Mouse (Mus musculus) embryonic fibroblast, embryonic 13.5 days (primary cell): ENCODE data around the gene Cwc22. TPM values are rescaled to one million over a fixed set of nuclear protein-coding genes. Genes with fewer than 3 reads are reported as not detected.

Experiments
- H3K27ac ChIP-seq: 2 replicates; pipeline ENCODE4 v1.5.1; 2012; ENCODE audit warnings: low read length, control low read depth, inconsistent platforms; ENCODE audit not compliant: insufficient read depth
- H3K4me1 ChIP-seq: 2 replicates; pipeline ENCODE4 v1.6.1; 2011; ENCODE audit warnings: low read length; ENCODE audit not compliant: control insufficient read depth, insufficient read depth
- H3K4me3 ChIP-seq: 2 replicates; pipeline ENCODE4 v1.5.1; 2011; ENCODE audit warnings: mild to moderate bottlenecking, control low read depth, low read length; ENCODE audit not compliant: insufficient read depth
- CTCF ChIP-seq: IDR thresholded peaks from 2 replicates; pipeline ENCODE4 v1.5.1; 2011; ENCODE audit warnings: mild to moderate bottlenecking, control low read depth, low read length, moderate library complexity, borderline replicate concordance; ENCODE audit not compliant: insufficient read depth
- POLR2A ChIP-seq: IDR thresholded peaks from 2 replicates; pipeline ENCODE4 v1.6.1; 2011; ENCODE audit warnings: low read depth, mild to moderate bottlenecking, control low read depth, low read length, moderate library complexity
- polyA plus RNA-seq: library from polyadenylated mRNA; stranded (reverse); fragments of >200 nt; gene quantifications from 2 replicates; pipeline ENCODE4 v1.2.4, GENCODE M21; 2011; ENCODE audit warnings: low read depth; ENCODE audit not compliant: missing spikeins, insufficient read length

Cwc22 gene
- polyA plus RNA-seq, 1 experiment: 38.3 TPM

GRCm38 (mm10) chr2:77916586-77917359 lies 29.4 kb downstream of the Cwc22 start:
- no peak for TF ChIP-seq CTCF
- no peak for TF ChIP-seq POLR2A
- Histone ChIP-seq H3K4me3 (no peak overlapping the region), H3K27ac (no peak overlapping the region), H3K4me1 (no peaks in the 10 kb centered on the region)

DNA sequence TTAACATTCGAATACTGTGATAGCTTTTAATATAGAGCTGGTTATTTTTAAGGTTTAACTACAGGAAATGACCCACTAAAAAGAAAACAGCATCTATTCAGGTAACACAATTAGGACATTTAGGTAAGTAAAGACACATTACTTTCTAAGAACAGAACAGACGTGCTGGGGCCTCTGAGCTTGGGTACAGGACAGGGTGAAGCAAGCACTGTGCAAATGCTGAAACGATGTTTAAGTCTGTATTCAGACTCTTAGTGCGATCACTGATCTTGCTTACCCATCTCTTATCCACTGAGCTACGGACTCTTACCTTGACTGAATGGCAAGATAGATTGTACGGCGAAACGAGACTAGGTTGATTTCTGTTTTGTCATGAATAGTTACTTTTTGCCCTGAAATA lies 31.0 kb downstream of the Cwc22 start:
- no peak for TF ChIP-seq CTCF
- no peak for TF ChIP-seq POLR2A
- no peak overlapping the region for H3K27ac ChIP-seq
- no peaks in the 10 kb centered on the region for H3K4me1 ChIP-seq
- no peak overlapping the region for H3K4me3 ChIP-seq

DNA sequence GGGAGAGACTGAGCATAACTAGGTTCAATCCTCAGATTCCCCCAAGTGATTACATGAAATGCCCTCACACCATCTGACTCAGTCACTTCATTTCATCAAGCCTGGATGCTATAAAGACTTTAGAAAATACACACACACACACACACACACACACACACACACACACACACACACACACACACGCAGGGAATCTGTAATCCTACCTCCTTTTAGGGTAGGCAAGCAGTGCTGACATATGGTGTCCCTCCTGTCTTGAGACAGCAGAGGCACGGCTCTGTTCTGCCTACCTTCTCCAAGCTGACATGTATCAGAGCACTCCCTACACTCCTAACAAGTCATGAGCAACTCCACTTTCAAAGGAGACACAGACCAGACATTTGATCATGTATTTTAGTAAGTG lies 32.5 kb downstream of the Cwc22 start:
- no peaks in the 10 kb centered on the region for H3K4me1 ChIP-seq
- H3K4me3 ChIP-seq: no peak overlapping the region
- no peak for TF ChIP-seq CTCF
- TF ChIP-seq POLR2A: no peak
- no peak overlapping the region for H3K27ac ChIP-seq

DNA sequence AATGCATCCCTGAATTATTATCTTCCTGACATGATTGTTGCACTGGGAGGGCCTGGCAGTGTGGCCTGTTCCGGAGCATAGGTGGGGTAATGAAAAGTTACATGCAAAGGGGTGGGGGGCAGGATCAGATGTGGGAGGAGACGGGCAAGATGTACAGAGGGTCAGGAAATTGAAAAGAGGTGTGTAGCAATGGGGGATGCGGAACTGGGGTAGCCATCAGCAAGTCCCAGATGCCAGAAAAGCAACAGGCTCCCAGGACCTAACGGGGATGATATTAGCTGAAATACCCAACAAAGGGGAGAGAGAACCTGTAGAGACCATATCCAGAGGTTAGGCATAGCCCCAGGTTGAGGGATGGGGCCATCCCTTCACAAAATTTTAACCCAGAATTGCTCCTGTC lies 34.0 kb downstream of the Cwc22 start:
- no peak overlapping the region for H3K27ac ChIP-seq
- TF ChIP-seq CTCF: no peak
- no peak for TF ChIP-seq POLR2A
- H3K4me3 ChIP-seq: no peak overlapping the region
- no peaks in the 10 kb centered on the region for H3K4me1 ChIP-seq

GRCm38 (mm10) chr2:77911452-77911851 lies 34.7 kb downstream of the Cwc22 start:
- H3K4me3 ChIP-seq: no peak overlapping the region
- no peaks in the 10 kb centered on the region for H3K4me1 ChIP-seq
- TF ChIP-seq POLR2A (no peak), CTCF (no peak)
- H3K27ac ChIP-seq: no peak overlapping the region

GRCm38 (mm10) chr2:77910216-77910615 lies 36.0 kb downstream of the Cwc22 start:
- Histone ChIP-seq H3K4me3 (no peak overlapping the region), H3K27ac (no peak overlapping the region), H3K4me1 (no peaks in the 10 kb centered on the region)
- TF ChIP-seq CTCF: no peak
- TF ChIP-seq POLR2A: no peak

- TF ChIP-seq CTCF: no peak
- no peak for TF ChIP-seq POLR2A
- Histone ChIP-seq H3K27ac (no peak overlapping the region), H3K4me1 (no peaks in the 10 kb centered on the region), H3K4me3 (no peak overlapping the region)
These were observed 39.0 kb downstream of the Cwc22 start for GRCm38 (mm10) chr2:77907164-77907563.

GRCm38 (mm10) chr2:77905023-77905422 lies 41.2 kb downstream of the Cwc22 start:
- Histone ChIP-seq H3K27ac (no peak overlapping the region), H3K4me3 (no peak overlapping the region), H3K4me1 (no peaks in the 10 kb centered on the region)
- no peak for TF ChIP-seq CTCF
- no peak for TF ChIP-seq POLR2A

DNA sequence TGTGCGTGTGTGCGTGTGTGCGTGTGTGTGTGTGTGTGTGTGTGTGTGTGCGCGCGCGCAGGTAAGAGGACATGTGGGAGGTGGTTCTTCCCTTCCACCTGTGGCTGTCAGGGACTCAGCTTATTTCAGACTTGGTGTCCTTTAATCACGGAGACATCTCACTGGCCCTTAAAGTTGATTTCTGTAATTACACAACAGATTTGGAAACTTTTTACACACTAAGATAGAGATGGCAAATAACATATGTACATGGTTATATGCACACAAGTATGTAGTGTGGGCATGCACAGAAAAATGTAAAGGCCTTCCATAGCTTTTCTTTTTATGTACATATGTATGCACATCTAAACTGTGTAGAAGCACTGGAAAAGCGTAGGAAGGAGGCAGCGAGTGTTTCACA lies 41.7 kb downstream of the Cwc22 start:
- no peaks in the 10 kb centered on the region for H3K4me1 ChIP-seq
- no peak overlapping the region for H3K4me3 ChIP-seq
- no peak overlapping the region for H3K27ac ChIP-seq
- TF ChIP-seq CTCF: no peak
- no peak for TF ChIP-seq POLR2A

DNA sequence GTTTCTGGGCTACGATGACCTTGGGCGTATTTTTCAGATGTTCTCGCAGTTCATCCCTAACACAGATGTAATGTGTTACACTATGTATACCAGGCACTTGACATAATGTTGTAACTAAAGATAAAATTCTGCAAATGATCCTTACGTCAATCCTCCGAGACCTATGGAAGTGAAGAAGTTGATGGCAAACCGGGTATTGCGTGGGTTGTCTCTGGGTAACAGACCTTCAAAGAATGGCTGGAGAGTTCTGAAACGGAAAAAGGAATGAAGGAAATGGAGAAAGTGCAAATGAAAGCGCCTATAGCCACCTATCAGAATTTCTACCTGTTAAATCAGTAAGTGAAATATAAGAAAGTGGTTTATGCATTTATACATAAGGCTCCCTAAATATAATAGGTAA lies 42.2 kb downstream of the Cwc22 start:
- Histone ChIP-seq H3K4me3 (no peak overlapping the region), H3K4me1 (no peaks in the 10 kb centered on the region), H3K27ac (no peak overlapping the region)
- no peak for TF ChIP-seq POLR2A
- no peak for TF ChIP-seq CTCF
